ENCODE assay signal across 38 mouse cellular contexts in genomic region chr6:24759281-24759680, GRCm38 (mm10). TPM values are rescaled to one million over a fixed set of nuclear protein-coding genes. Genes with fewer than 3 reads are reported as not detected.
"Had no signal": no experiment of that assay in that cellular context is flagged by ENCODE, and none has a peak within 500 bp of the region (broad histone marks: within the 10 kb centered on the region; RNA-seq: fewer than 3 reads in every experiment).

No protein-coding gene starts in this region.

- DNase-seq: gastrocnemius, postnatal 14 days; gastrocnemius, postnatal 36 days; heart, adult 11 months; heart, adult 2 months; heart, postnatal 14 days; heart, postnatal 36 days; kidney, adult 11 months; kidney, adult 2 months; kidney, adult 9 months; kidney, postnatal 14 days; kidney, postnatal 36 days; layer of hippocampus, postnatal 36 days; liver; liver, embryonic 13.5 days had no signal

- H3K4me2 ChIP-seq: heart, embryonic 11.5 days; heart, embryonic 13.5 days; heart, embryonic 15.5 days; hindbrain, embryonic 13.5 days; hindbrain, embryonic 15.5 days; kidney, embryonic 15.5 days; limb, embryonic 12.5 days; liver, embryonic 11.5 days; liver, embryonic 13.5 days; liver, embryonic 15.5 days had no signal

- H3K9me3 ChIP-seq: heart, embryonic 13.5 days; heart, embryonic 15.5 days; hindbrain, embryonic 13.5 days; hindbrain, embryonic 15.5 days; kidney, embryonic 15.5 days; limb, embryonic 12.5 days; liver, embryonic 13.5 days; liver, embryonic 15.5 days had no signal

- H3K27ac ChIP-seq: heart, adult 2 months; heart, embryonic 13.5 days; heart, embryonic 15.5 days; hindbrain, embryonic 13.5 days; hindbrain, embryonic 15.5 days; hindbrain, postnatal 0 days; kidney, embryonic 15.5 days; kidney, postnatal 0 days; layer of hippocampus, adult 2 months; limb, embryonic 12.5 days; liver, embryonic 13.5 days; liver, embryonic 15.5 days had no signal

- H3K36me3 ChIP-seq: heart, embryonic 13.5 days; heart, embryonic 15.5 days; hindbrain, embryonic 13.5 days; hindbrain, embryonic 15.5 days; kidney, embryonic 15.5 days; limb, embryonic 12.5 days; liver, embryonic 13.5 days; liver, embryonic 15.5 days had no signal

- ATAC-seq: hindbrain, postnatal 0 days; intestine, embryonic 16.5 days had no signal

- H3K4me3 ChIP-seq: heart, adult 2 months; heart, embryonic 13.5 days; heart, embryonic 15.5 days; hindbrain, embryonic 13.5 days; hindbrain, embryonic 15.5 days; kidney, embryonic 15.5 days; layer of hippocampus, adult 2 months; limb, embryonic 12.5 days; liver, embryonic 13.5 days; liver, embryonic 15.5 days had no signal

- H3K27me3 ChIP-seq: heart, embryonic 13.5 days; heart, embryonic 15.5 days; hindbrain, embryonic 13.5 days; hindbrain, embryonic 15.5 days; kidney, embryonic 15.5 days; limb, embryonic 12.5 days; liver, embryonic 13.5 days; liver, embryonic 15.5 days had no signal

- H3K9ac ChIP-seq: heart, embryonic 13.5 days; heart, embryonic 15.5 days; hindbrain, embryonic 13.5 days; hindbrain, embryonic 15.5 days; kidney, embryonic 15.5 days; limb, embryonic 12.5 days; liver, embryonic 13.5 days; liver, embryonic 15.5 days had no signal

- H3K4me1 ChIP-seq: heart, embryonic 13.5 days; heart, embryonic 15.5 days; hindbrain, embryonic 13.5 days; hindbrain, embryonic 15.5 days; kidney, embryonic 15.5 days; limb, embryonic 12.5 days; liver, embryonic 13.5 days; liver, embryonic 15.5 days had no signal

RNA-seq across cellular contexts. Expression of gene Hyal4, which starts 11.2 kb away (rescaled TPM):
- total RNA-seq: gastrocnemius, adult 18-20 months; gastrocnemius, adult 8-10 months; gastrocnemius, postnatal 14 days; gastrocnemius, postnatal 36 days; heart, adult 2 months; heart, postnatal 14 days; heart, postnatal 36 days; hematopoietic stem cell, adult 5-6 weeks; hindbrain, postnatal 0 days; layer of hippocampus, adult 2 months; layer of hippocampus, postnatal 10 days; layer of hippocampus, postnatal 36 days; left cerebral cortex, adult 18-20 months; left cerebral cortex, postnatal 14 days; left cerebral cortex, postnatal 36 days had no signal
- polyA plus RNA-seq: gonadal fat pad, adult 2 months; heart, adult 2 months; heart, embryonic 11.5 days; heart, embryonic 13.5 days; heart, embryonic 15.5 days; heart, postnatal 0 days; hindbrain, embryonic 11.5 days; hindbrain, embryonic 13.5 days; hindbrain, embryonic 15.5 days; hindbrain, postnatal 0 days; intestine, embryonic 14.5 days; intestine, embryonic 16.5 days; kidney, adult 2 months; kidney, embryonic 15.5 days; limb, embryonic 12.5 days; liver, embryonic 11.5 days; liver, embryonic 13.5 days had no signal

RNA-seq across cellular contexts. Expression of gene Hyal6, which starts 26.2 kb away (rescaled TPM):
- total RNA-seq: gastrocnemius, adult 18-20 months; gastrocnemius, adult 8-10 months; gastrocnemius, postnatal 14 days; gastrocnemius, postnatal 36 days; heart, adult 2 months; heart, postnatal 14 days; heart, postnatal 36 days; hematopoietic stem cell, adult 5-6 weeks; hindbrain, postnatal 0 days; layer of hippocampus, adult 2 months; layer of hippocampus, postnatal 10 days; layer of hippocampus, postnatal 36 days; left cerebral cortex, adult 18-20 months; left cerebral cortex, postnatal 14 days; left cerebral cortex, postnatal 36 days had no signal
- polyA plus RNA-seq: gonadal fat pad, adult 2 months; heart, adult 2 months; heart, embryonic 11.5 days; heart, embryonic 13.5 days; heart, embryonic 15.5 days; heart, postnatal 0 days; hindbrain, embryonic 11.5 days; hindbrain, embryonic 13.5 days; hindbrain, embryonic 15.5 days; hindbrain, postnatal 0 days; intestine, embryonic 14.5 days; intestine, embryonic 16.5 days; kidney, adult 2 months; kidney, embryonic 15.5 days; kidney, postnatal 0 days; limb, embryonic 12.5 days; liver, embryonic 11.5 days; liver, embryonic 15.5 days had no signal

RNA-seq across cellular contexts. Expression of gene Spam1, which starts 31.7 kb away (rescaled TPM):
- total RNA-seq: gastrocnemius, adult 18-20 months; gastrocnemius, adult 8-10 months; gastrocnemius, postnatal 14 days; gastrocnemius, postnatal 36 days; heart, adult 2 months; heart, postnatal 14 days; heart, postnatal 36 days; hematopoietic stem cell, adult 5-6 weeks; hindbrain, postnatal 0 days; layer of hippocampus, adult 2 months; layer of hippocampus, postnatal 10 days; layer of hippocampus, postnatal 36 days; left cerebral cortex, adult 18-20 months; left cerebral cortex, postnatal 14 days; left cerebral cortex, postnatal 36 days had no signal
- polyA plus RNA-seq: gonadal fat pad, adult 2 months; heart, embryonic 11.5 days; heart, embryonic 13.5 days; heart, embryonic 15.5 days; heart, postnatal 0 days; hindbrain, embryonic 11.5 days; hindbrain, embryonic 13.5 days; hindbrain, embryonic 15.5 days; hindbrain, postnatal 0 days; intestine, embryonic 14.5 days; intestine, embryonic 16.5 days; kidney, adult 2 months; kidney, embryonic 15.5 days; kidney, postnatal 0 days; limb, embryonic 12.5 days; liver, embryonic 11.5 days; liver, embryonic 13.5 days; liver, embryonic 15.5 days had no signal
